Mouse (Mus musculus) cerebellum, postnatal 25 days (tissue): ENCODE data around the gene S100a2.

Source experiments
- DNase-seq, 2 experiments: peaks; one replicate each; pipeline ENCODE4 v3.0.0; 2021; ENCODE audit warnings: mixed read lengths in 2 of 2

S100a2 gene

GRCm38 (mm10) chr3:90589947-90590346 lies at the start of gene S100a2:
Gene S100a2 (plus strand): TSS chr3:90590247.
- no peak for DNase-seq

- no peak for DNase-seq
These were observed 49.1 kb upstream of the S100a2 start for GRCm38 (mm10) chr3:90540904-90541303.

- no peak for DNase-seq
These were observed 40.2 kb upstream of the S100a2 start for GRCm38 (mm10) chr3:90549676-90550420.

- no peak for DNase-seq
These were observed 39.6 kb upstream of the S100a2 start for GRCm38 (mm10) chr3:90550421-90550790.

- no peak for DNase-seq
These were observed 37.8 kb upstream of the S100a2 start for GRCm38 (mm10) chr3:90552231-90552630.

GRCm38 (mm10) chr3:90555954-90556353 lies 34.1 kb upstream of the S100a2 start:
- no peak for DNase-seq

GRCm38 (mm10) chr3:90560008-90560628 lies 29.9 kb upstream of the S100a2 start, which contains the start of gene S100a3:
Gene S100a3 (plus strand): TSS chr3:90560578.
- DNase-seq = no peak

GRCm38 (mm10) chr3:90574691-90575090 lies 15.4 kb upstream of the S100a2 start:
- DNase-seq = no peak

GRCm38 (mm10) chr3:90575320-90575719 lies 14.7 kb upstream of the S100a2 start:
- DNase-seq = no peak

GRCm38 (mm10) chr3:90576351-90577001 lies 13.6 kb upstream of the S100a2 start:
- DNase-seq = no peak

- DNase-seq = no peak
These were observed 10.6 kb upstream of the S100a2 start for GRCm38 (mm10) chr3:90579433-90579832.

- DNase-seq = no peak
These were observed 8.9 kb upstream of the S100a2 start for GRCm38 (mm10) chr3:90581141-90581540.

- no peak for DNase-seq
These were observed 7.9 kb upstream of the S100a2 start for GRCm38 (mm10) chr3:90582156-90582555.

GRCm38 (mm10) chr3:90582556-90582955 lies 7.5 kb upstream of the S100a2 start:
- no peak for DNase-seq

- DNase-seq = no peak
These were observed 6.2 kb upstream of the S100a2 start for GRCm38 (mm10) chr3:90583893-90584292.

GRCm38 (mm10) chr3:90585595-90585994 lies 4.5 kb upstream of the S100a2 start:
- DNase-seq = peak; percentile 29 to 38

- no peak for DNase-seq
These were observed 3.9 kb upstream of the S100a2 start for GRCm38 (mm10) chr3:90586016-90586643.

- DNase-seq = no peak
These were observed 3.1 kb upstream of the S100a2 start for GRCm38 (mm10) chr3:90586906-90587305.

- DNase-seq = no peak
These were observed 2.5 kb upstream of the S100a2 start for GRCm38 (mm10) chr3:90587361-90588101.

GRCm38 (mm10) chr3:90589390-90589789 lies 657 bp upstream of the S100a2 start:
- DNase-seq = no peak

- DNase-seq = no peak
These were observed 4.4 kb downstream of the S100a2 start for GRCm38 (mm10) chr3:90594466-90594865.

- DNase-seq = no peak
These were observed 5.5 kb downstream of the S100a2 start for GRCm38 (mm10) chr3:90595556-90595955.

GRCm38 (mm10) chr3:90596810-90597209 lies 6.8 kb downstream of the S100a2 start:
- DNase-seq = no peak
